Mouse (Mus musculus) adrenal gland, adult 2 months (tissue): Measurements from ENCODE around the gene Lce3a. TPM values are rescaled to one million over a fixed set of nuclear protein-coding genes. Genes with fewer than 3 reads are reported as not detected.

ENCODE experiments used
- DNase-seq: peaks from one replicate; pipeline ENCODE4 v3.0.0; 2021
- long read RNA-seq: library from polyadenylated mRNA; stranded (forward); transcript quantifications from one replicate; pipeline ENCODE4 v2.0.0, GENCODE M21; 2021
- polyA plus RNA-seq: library from polyadenylated mRNA; depleted of rRNA; stranded (reverse); fragments of >200 nt; gene quantifications from 2 replicates; pipeline ENCODE4 v1.2.3, GENCODE M21; 2012; rRNA removed
- total RNA-seq, 2 experiments: library from RNA; stranded (reverse); gene quantifications; 2 replicates each; pipeline ENCODE4 v1.2.3; 2021

The Lce3a gene
- total RNA-seq (not detected), polyA plus RNA-seq (not detected in 2 replicates)
- long read RNA-seq: 0 reads

DNA sequence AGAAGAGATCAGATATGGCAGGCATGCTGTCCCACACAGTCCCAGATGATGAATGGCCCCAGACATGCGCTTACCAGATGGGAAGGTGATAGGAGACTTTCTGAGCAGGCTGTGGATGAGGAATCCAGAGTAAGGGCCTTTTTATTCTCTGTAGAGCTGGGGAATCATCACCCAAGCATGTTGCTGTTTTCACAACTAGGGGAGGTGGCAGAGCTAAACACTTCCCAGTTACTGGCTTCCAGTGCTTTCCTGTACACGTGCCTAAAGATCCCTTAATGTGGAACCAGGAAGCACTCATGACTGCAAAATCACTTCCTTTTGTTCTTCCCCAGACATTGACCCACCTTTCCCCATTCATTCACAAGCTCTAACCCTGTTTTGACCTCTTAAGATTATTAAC is at the start of gene Lce3a:
Gene Lce3a (minus strand): TSS at position 101 of the 400 bp plus-strand sequence.
- DNase-seq: no peak

DNA sequence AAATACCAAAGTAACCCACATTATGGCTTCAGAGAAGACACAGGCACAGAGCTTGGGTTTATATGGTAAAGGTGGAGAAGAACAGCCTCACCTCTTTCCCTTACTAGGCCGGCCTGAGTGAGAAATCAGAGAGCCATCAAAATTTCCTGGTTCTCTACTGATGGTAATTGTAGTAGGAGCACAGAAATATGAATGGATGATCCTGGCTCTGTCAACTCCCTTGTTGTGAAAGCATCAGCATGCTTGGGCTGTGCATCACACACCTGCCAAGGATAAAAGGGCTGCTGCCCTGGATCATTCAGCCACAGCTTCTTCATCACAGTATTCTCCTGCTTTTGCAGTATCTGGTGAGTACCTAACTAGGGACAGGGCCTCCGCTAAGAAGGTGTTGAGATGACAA is 40.7 kb upstream of the Lce3a start, which contains the start of gene Lce3e:
Gene Lce3e (plus strand): TSS at position 301 of the 400 bp plus-strand sequence.
- no peak for DNase-seq

- no peak for DNase-seq
Observed at GRCm38 (mm10) chr3:92957090-92957489, 31.1 kb upstream of the Lce3a start, which contains the start of gene Lce3d. Gene Lce3d, plus strand, starts transcription at chr3:92957390.

- DNase-seq: no peak
Observed at GRCm38 (mm10) chr3:92944186-92944585, 18.2 kb upstream of the Lce3a start, which contains the start of gene Lce3c. Gene Lce3c, plus strand, starts transcription at chr3:92944486.

DNA sequence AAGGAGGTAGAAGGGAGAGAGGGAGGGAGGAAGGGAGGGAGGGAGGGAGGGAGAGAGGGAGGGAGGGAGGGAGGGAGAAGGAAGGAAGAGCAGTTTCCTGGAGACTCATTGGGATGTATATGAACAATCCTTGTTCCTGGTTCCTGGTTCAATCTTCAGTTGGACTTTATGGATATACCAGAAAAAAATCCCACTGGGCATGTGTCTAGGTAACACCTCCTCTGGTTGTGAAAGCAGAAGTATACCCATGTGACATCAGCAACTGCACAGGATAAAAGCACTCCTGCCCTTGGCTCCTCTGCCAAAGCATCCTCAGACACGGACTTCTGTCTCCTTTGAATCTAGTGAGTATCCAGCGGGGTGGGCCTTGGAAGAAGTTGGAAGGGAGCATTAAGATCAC is 6.6 kb upstream of the Lce3a start, which contains the start of gene Lce3b:
Gene Lce3b (plus strand): TSS at position 301 of the 400 bp plus-strand sequence.
- no peak for DNase-seq

DNA sequence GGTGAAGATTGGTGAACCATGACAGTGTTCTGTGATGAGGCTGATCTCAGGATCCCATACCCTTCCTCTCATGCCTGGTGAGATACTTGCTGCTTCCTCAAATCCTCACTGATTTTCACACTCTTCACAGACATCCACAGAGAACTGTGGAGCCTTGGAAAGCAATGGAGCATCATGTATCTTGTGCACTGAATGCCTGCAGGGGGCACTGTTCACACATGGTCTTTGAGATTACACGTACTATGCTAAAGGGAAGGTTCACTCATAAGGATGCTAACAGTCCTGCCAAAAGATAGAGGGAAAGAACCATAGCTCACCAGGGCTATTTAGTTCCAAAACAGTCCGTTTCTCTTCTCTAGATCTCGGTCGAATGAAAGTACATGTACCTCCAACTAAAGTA is 5.7 kb downstream of the Lce3a start:
- peak; percentile 2 for DNase-seq

GRCm38 (mm10) chr3:92907571-92907970 is 18.5 kb downstream of the Lce3a start:
- no peak for DNase-seq

- DNase-seq: no peak
Observed at GRCm38 (mm10) chr3:92905182-92905581, 20.8 kb downstream of the Lce3a start.

DNA sequence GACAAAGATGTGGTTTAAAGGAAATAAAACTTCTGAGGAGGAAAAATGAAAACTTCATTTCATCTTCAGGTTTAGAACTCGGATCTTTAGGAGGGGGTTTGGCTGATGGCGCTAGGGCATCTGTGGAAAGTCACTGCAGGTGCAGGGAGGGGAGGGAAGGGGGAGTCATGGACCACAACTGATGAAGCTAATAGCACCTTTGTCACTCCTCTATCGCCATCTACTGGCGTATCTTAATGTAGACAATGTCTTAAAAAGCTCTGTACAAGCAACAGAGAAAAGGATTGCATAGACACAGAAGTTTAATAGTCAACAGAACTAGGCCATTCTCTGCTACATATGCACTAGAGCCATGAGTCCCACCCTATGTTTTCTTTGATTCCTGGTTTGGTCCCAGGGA is 22.4 kb downstream of the Lce3a start:
- no peak for DNase-seq

- DNase-seq: no peak
Observed at GRCm38 (mm10) chr3:92902992-92903391, 23.0 kb downstream of the Lce3a start.

GRCm38 (mm10) chr3:92894489-92894888 is 31.5 kb downstream of the Lce3a start:
- DNase-seq: no peak

DNA sequence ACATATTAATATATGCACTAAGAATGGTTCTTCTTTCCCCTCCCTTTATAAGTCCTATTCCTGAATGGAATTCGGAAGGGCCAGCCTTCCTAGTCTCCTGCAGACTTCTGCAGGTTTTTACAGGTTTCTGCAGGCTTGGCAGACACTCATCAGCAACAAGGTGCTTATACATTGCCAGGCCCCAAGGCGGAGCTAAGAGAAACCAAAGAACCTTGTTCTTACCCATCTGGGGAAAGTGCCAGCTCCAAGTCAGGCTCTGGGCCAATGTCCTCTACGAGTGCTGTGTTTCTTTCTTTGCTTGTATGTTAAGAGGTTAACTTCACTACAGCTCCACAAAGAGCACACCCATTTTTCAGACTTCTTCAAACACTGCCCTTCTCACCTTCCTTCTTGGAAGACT is 32.0 kb downstream of the Lce3a start:
- DNase-seq: no peak

Other genes starting within 250 kb of the Lce3a start
- not detected for gene Lce1c, start 247.0 kb downstream of the Lce3a start, total RNA-seq
- gene Lce1c, start 247.0 kb downstream of the Lce3a start, polyA plus RNA-seq: not detected in 2 replicates
- not detected for gene Lce1d, start 239.0 kb downstream of the Lce3a start, total RNA-seq
- not detected in 2 replicates for gene Lce1d, start 239.0 kb downstream of the Lce3a start, polyA plus RNA-seq
- gene Lce1e, start 217.2 kb downstream of the Lce3a start, total RNA-seq: not detected
- not detected in 2 replicates for gene Lce1e, start 217.2 kb downstream of the Lce3a start, polyA plus RNA-seq
- gene Lce1f, start 205.9 kb downstream of the Lce3a start, total RNA-seq: not detected
- gene Lce1f, start 205.9 kb downstream of the Lce3a start, polyA plus RNA-seq: not detected in 2 replicates
- not detected for gene Gm38119, start 187.1 kb downstream of the Lce3a start, total RNA-seq
- gene Gm38119, start 187.1 kb downstream of the Lce3a start, polyA plus RNA-seq: not detected in 2 replicates
- gene Lce1g, start 173.9 kb downstream of the Lce3a start, total RNA-seq: not detected
- gene Lce1g, start 173.9 kb downstream of the Lce3a start, polyA plus RNA-seq: 0.12 TPM in 1 of 2 replicates, not detected in the other
- not detected for gene Lce1h, start 161.2 kb downstream of the Lce3a start, total RNA-seq
- gene Lce1h, start 161.2 kb downstream of the Lce3a start, polyA plus RNA-seq: not detected in 2 replicates
- not detected for gene Lce1i, start 147.3 kb downstream of the Lce3a start, total RNA-seq
- not detected in 2 replicates for gene Lce1i, start 147.3 kb downstream of the Lce3a start, polyA plus RNA-seq
- gene Lce1j, start 135.7 kb downstream of the Lce3a start, total RNA-seq: not detected
- not detected in 2 replicates for gene Lce1j, start 135.7 kb downstream of the Lce3a start, polyA plus RNA-seq
- not detected for gene Lce1k, start 118.3 kb downstream of the Lce3a start, total RNA-seq
- gene Lce1k, start 118.3 kb downstream of the Lce3a start, polyA plus RNA-seq: not detected in 2 replicates
- not detected for gene Kprp, start 99.0 kb downstream of the Lce3a start, total RNA-seq
- not detected in 2 replicates for gene Kprp, start 99.0 kb downstream of the Lce3a start, polyA plus RNA-seq
- gene Lce1l, start 74.9 kb downstream of the Lce3a start, total RNA-seq: not detected
- gene Lce1l, start 74.9 kb downstream of the Lce3a start, polyA plus RNA-seq: not detected in 2 replicates
- gene 2310050C09Rik, start 56.0 kb downstream of the Lce3a start, total RNA-seq: not detected
- gene 2310050C09Rik, start 56.0 kb downstream of the Lce3a start, polyA plus RNA-seq: not detected in 2 replicates
- gene Lce3b, start 6.7 kb upstream of the Lce3a start, total RNA-seq: not detected
- not detected in 2 replicates for gene Lce3b, start 6.7 kb upstream of the Lce3a start, polyA plus RNA-seq
- not detected for gene Lce3c, start 18.3 kb upstream of the Lce3a start, total RNA-seq
- not detected in 2 replicates for gene Lce3c, start 18.3 kb upstream of the Lce3a start, polyA plus RNA-seq
- not detected for gene Lce3d, start 31.2 kb upstream of the Lce3a start, total RNA-seq
- gene Lce3d, start 31.2 kb upstream of the Lce3a start, polyA plus RNA-seq: not detected in 2 replicates
- not detected for gene Lce3e, start 40.8 kb upstream of the Lce3a start, total RNA-seq
- not detected in 2 replicates for gene Lce3e, start 40.8 kb upstream of the Lce3a start, polyA plus RNA-seq
- gene Lce3f, start 66.0 kb upstream of the Lce3a start, total RNA-seq: not detected
- not detected in 2 replicates for gene Lce3f, start 66.0 kb upstream of the Lce3a start, polyA plus RNA-seq
- not detected for gene Crct1, start 89.5 kb upstream of the Lce3a start, total RNA-seq
- gene Crct1, start 89.5 kb upstream of the Lce3a start, polyA plus RNA-seq: not detected in 2 replicates
- gene Lce1m, start 92.8 kb upstream of the Lce3a start, total RNA-seq: not detected
- gene Lce1m, start 92.8 kb upstream of the Lce3a start, polyA plus RNA-seq: not detected in 2 replicates
- gene Gm4858, start 142.6 kb upstream of the Lce3a start, total RNA-seq: not detected
- not detected in 2 replicates for gene Gm4858, start 142.6 kb upstream of the Lce3a start, polyA plus RNA-seq
- gene Crnn, start 218.6 kb upstream of the Lce3a start, total RNA-seq: not detected
- not detected in 2 replicates for gene Crnn, start 218.6 kb upstream of the Lce3a start, polyA plus RNA-seq